ENCODE assay signal across 11 mouse cellular contexts in the genomic region with DNA sequence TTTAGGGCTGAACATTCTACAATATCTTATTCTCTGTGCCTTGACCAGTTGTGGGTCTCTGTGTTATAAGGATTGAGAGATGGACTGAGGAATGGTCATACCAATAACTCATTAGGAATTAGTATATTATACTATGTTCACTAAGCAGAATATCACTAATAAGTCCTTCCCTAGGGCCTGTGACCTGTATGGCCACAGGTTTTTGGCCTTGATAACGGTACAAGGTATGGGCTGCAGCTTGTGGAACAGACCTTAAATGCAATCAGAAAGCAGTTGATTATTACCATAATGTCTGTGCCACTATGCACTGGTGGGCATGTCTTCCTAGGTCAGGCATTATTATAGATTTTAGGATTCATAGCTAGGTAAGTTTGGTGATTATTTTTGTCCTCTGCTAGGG.
"Had no signal": no experiment of that assay in that cellular context is flagged by ENCODE, and none has a peak within 500 bp of the region (broad histone marks: within the 10 kb centered on the region; RNA-seq: fewer than 3 reads in every experiment).

No protein-coding gene starts in this region.

- H3K9ac ChIP-seq: limb, embryonic 13.5 days; midbrain, embryonic 13.5 days; neural tube, embryonic 12.5 days had no signal

- DNase-seq: kidney, adult 18-20 months; kidney, postnatal 10 days; kidney, postnatal 4 days; left cerebral cortex, postnatal 4 days; lung, adult 18-20 months; thymus, postnatal 36 days had no signal

- ATAC-seq: inflammation-experienced regulatory T-cells, adult 6 months; midbrain, embryonic 13.5 days had no signal

- H3K36me3 ChIP-seq: limb, embryonic 13.5 days; midbrain, embryonic 13.5 days; neural tube, embryonic 12.5 days had no signal

- H3K4me3 ChIP-seq: layer of hippocampus, adult 2 months; limb, embryonic 13.5 days; midbrain, embryonic 13.5 days; neural tube, embryonic 12.5 days had no signal

- H3K27ac ChIP-seq: layer of hippocampus, adult 2 months; limb, embryonic 13.5 days; midbrain, embryonic 13.5 days; neural tube, embryonic 12.5 days had no signal

- H3K9me3 ChIP-seq: limb, embryonic 13.5 days; midbrain, embryonic 13.5 days; neural tube, embryonic 12.5 days had no signal

- H3K27me3 ChIP-seq: limb, embryonic 13.5 days; midbrain, embryonic 13.5 days; neural tube, embryonic 12.5 days had no signal

- H3K4me1 ChIP-seq: limb, embryonic 13.5 days; neural tube, embryonic 12.5 days had no signal

- H3K4me2 ChIP-seq: limb, embryonic 13.5 days; midbrain, embryonic 13.5 days; neural tube, embryonic 12.5 days had no signal
